Mouse (Mus musculus) embryo, embryonic 10.5 days (tissue): Measurements from ENCODE around the gene Fam160b1.

Experiments used
- DNase-seq: peaks from one replicate; pipeline ENCODE4 v3.0.0-alpha.2; 2015; ENCODE audit warnings: low spot score

Fam160b1 gene

DNA sequence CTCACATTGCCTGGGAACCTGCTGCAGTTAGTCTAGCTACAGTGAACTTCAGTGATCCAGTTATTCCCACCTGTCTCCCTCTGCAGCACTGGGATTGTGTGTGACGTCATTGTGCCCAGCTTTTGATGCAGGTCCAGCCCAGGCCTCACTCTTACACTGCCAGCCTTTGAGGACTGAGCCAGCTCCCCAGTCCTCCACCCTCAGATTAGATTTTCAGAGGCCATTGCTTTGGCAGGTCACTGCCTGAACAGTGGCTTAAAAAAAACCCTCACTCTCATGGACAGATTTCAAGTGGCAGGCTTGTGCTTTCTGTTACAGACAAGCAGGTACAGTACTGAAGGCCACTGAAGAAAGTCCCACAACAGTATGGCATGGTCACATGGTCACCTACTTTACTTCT, 15.8 kb upstream of the Fam160b1 start:
- DNase-seq = no peak

DNA sequence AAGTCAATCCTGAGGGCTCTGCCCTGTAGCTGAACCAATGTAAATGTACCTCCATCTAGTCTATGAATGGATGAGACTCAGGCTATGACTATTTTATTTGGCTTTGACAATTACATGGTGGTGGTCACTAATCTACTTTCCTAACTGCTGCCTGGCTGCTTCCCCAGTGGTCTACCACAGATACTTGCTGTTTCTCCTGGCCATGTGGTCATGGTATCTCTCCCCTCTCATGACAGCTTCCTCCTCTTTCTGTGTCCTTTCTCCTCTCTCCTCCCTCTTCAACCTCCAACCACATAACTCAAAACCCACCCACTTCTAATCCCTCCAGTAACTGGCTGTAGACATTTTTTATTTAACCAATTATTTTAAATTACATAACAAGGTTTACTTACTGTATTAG, 11.4 kb upstream of the Fam160b1 start:
- DNase-seq = no peak

DNA sequence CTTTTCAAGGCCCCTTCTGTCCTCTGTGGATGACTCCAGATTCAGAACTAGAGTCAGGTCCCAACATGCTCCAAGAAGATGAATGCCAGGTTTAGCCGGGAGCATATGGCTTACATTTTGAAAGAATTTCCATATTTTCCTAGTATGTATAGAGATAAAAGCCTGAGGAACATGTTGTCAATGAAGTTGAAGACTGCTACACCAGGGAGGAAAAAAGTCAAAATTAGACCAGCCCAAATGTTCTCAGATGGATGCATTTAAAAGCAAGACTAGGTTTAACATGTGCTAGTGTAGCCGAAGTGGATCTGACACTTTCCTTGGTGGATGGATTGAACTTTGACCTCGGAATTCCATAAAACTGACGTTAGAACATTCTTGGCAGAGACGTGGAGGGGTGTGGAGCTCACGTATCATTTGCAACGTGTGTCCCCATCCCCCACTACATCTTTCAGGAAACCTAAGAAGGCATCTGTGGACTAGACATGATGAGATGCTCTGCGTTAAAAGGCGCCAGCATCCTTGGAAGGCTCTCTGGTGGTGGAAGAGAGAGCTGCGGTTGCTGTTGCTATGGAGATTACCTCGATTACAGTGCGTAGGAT, 8.0 kb upstream of the Fam160b1 start:
- DNase-seq = no peak

DNA sequence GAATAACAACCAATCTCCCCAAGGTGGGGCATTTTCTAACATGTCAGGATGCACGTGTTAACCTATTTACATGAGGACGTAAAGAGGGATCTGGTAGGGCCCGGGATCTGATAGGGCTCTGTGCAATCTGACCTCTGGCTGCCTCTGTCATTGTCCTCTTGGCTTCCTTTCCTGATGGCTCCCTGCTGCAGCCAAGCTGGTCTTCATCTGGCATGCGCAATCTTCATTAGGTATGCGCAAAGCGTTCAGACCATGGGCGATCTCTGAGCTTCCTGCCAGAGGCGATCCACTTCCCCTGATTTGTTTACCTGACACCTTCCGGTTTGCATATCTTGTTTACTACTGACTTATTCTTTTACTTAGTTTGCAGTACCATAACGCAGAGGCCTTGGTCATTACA, 7.3 kb upstream of the Fam160b1 start:
- DNase-seq = no peak

DNA sequence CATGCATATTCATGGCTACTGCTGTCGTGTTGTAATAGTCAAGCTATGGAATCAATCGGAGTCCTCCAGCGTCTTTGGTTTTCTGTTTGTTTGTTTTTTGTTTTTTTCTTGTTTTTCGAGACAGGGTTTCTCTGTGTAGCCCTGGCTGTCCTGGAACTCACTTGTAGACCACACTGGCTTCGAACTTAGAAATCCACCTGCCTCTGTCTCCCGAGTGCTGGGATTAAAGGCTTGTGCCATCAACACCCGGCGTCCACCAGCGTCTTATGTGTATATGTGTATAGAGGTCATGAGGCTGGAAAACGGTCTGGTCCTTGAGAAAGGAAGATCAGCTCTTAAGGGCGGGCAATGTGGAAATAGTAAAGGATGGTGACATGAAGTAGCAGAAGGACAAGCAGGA, 6.4 kb upstream of the Fam160b1 start:
- no peak for DNase-seq

DNA sequence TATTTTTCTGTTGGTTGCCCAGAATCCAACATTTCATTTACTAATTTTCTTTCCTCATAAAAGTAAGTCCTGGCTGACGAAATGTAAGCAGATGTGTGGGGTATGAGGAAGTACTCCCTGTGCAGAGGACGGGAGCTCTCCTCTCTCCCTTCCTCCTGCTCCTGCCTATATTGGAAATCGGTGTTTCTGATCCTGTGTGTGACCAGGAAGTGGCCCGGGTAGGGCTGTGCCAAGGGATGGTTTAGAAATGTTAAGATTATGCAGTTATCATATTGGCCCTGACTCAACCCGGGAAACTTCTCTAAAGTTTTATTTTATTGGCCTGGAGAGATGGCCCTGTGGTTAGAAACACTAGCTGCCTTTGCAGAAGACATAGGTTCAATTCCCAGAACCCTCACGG, 5.8 kb upstream of the Fam160b1 start:
- DNase-seq = no peak

DNA sequence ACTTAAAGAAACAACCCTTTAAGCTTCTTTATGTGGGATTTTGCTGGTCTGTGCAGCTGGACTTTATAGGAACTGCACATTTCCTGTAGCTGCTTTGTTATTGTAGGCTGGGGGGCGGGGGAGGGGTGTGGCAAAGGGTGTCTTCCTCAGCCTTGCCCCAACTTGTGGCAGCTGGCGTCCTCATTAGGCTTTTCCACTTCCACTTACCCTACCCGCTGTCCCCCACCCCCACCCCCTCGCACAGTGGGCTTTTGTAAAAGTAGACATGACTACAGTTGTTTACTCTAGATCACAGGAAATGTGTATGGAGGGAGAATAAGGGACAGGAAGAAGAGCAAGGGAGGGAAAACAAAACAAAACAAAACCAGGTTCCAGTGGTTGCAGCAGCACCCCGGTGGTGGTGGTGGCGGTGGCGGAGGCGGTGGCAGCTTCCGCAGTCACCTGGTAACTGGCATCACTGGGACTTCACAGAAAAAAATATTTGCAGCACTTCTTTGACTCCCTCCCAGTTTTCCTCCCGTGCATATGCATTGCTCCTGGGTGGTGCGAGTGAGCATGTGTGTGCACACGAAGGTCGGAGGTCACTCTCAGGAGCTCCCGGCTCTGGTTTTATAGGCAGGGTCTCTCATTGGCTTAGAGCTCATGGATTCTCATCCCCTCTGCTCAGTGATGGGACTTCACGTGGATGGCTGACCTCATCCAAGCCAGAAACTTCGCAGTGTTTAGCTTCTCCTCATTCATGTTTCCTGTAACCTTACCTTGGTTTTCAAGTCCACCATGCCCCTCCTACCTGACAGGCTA, 4.8 kb upstream of the Fam160b1 start:
- DNase-seq = peak; percentile 29

DNA sequence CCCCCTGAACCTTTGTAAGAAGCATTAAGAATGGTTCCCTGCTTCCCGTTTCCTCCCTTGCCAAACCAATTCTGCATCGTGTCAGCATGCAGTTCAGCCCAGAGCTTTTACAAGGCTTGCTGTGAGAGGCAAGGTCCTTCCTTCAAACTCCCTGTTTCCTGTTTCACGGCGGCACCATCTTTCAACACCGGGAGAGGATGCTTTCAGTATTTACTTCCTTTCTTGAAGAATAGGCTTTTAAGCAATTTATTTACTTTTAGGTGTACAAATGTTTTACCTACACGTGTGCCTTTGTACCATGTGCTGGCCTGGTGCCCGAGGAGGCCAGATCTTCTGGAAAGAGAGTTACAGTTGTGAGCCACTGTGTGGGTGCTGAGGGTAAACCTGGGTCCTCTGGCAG, 4.2 kb upstream of the Fam160b1 start:
- no peak for DNase-seq

DNA sequence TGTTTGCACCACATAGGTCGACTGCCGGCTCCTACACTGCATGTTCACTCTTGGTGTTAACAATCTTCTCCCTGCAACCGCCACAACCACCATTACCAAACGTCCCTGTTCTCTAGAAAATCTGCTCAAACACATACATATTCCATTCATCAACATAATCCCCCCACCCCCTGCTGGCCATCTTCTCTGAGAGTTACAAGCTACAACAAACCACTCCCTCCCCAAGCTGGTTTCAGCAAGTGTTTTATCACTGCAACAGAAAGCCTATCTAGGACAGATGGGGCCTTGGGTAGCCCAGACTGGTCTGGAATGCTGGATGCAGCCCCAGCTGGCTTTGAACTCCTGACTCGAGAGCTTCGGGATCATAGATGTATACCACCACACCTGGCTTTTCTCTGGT, 3.2 kb upstream of the Fam160b1 start:
- no peak for DNase-seq

DNA sequence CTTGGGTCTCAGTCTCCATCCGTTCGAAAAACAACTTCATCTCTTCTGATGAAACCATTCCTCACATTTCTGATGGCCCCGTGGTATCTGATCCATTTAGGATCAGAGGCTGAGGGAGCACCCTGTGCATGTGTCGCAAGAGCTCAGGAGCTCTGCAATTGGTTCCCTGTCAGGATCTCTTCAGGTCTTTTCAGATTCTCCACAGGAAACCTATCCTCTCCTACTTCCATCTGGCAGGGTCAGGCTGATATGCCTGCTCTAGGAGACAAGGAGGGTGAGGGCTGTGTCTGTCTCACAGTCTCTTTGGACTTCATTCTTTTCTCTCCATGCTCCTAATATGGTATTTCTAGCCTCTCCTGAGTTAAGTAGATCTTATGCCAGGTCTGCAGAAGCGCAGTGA, 2.7 kb upstream of the Fam160b1 start:
- DNase-seq = no peak

DNA sequence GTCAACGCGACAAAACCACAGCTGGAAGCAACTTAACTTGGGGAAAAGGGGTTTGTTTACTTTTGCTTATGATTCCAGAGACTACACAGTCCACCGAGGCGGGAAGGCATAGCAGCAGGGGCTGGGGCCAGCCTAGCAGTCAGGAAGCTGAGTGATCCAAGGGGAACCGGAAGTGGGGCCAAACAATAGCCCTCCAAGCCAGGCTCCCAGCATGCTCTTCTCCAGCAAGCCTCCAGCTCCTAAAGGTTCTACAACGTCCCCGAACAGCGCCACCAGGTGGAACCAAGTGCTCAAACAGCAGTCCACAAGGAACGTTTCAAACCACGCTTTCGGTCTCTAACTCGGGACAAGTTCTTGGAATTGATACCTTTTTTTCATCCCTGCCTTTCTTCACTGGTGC, 2.2 kb upstream of the Fam160b1 start:
- DNase-seq = peak; percentile 32

DNA sequence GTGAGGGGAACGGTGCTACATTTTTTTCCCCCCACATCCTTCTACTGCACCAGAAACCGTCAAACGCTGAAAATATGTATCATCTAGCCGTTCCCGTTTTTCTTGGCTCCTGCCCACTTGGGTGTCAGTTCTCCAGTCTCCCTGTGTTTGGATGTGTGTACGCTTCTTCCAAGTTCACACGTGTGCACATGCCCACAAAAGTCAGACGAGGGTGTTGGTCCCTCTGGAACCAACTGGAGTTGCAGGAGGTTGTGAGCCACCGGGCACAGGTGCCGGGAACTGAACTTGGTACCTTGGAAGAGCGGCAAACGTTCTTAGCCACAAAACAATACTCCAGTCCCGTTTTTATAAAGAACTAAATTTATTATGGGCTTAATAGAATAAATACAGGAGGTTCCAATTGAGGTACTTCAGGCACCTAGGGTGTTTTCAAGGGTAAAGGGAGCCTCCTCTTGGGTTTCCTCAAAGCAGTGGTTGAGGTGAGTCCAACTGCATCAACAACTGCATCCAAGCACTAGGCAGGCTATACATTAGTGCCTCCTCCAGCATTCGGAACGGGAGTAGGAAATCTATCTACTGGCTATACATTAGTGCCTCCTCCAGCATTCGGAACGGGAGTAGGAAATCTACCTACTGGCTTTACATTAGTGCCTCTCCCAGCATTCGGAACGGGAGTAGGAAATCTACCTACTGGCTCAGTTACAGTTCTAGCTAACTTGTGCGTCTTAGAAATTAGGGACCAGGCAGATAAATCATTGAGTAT, 1.5 kb upstream of the Fam160b1 start:
- DNase-seq = no peak

DNA sequence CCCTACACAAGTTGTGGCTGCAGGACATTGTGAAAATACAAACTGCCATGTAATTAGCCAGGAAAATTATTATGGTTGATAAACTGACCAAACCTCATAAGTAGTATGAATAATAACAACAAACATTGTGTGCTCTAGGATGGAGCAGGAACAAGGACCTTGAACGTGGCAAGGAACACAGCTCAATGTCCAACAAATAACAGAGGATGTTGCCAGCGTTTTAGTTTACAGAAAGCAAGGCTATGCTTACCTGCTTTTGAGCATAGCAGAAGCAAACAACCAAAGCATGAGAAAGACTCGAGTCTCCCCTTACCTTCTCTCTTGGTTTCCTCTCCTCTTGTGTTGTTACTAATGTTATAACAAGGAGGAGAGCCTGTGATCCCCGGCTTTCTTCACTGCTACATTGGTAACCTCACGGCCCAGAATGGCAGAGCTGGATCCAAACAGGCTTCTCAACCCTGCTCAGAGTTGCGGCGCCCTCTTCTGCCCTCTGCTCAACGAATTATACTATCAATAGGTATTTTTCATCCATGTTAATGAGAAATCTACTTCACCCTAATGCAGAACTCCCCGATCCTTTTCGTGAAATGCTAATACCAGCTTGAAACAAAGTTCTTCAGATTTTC, 666 bp upstream of the Fam160b1 start:
- peak; percentile 34 for DNase-seq

DNA sequence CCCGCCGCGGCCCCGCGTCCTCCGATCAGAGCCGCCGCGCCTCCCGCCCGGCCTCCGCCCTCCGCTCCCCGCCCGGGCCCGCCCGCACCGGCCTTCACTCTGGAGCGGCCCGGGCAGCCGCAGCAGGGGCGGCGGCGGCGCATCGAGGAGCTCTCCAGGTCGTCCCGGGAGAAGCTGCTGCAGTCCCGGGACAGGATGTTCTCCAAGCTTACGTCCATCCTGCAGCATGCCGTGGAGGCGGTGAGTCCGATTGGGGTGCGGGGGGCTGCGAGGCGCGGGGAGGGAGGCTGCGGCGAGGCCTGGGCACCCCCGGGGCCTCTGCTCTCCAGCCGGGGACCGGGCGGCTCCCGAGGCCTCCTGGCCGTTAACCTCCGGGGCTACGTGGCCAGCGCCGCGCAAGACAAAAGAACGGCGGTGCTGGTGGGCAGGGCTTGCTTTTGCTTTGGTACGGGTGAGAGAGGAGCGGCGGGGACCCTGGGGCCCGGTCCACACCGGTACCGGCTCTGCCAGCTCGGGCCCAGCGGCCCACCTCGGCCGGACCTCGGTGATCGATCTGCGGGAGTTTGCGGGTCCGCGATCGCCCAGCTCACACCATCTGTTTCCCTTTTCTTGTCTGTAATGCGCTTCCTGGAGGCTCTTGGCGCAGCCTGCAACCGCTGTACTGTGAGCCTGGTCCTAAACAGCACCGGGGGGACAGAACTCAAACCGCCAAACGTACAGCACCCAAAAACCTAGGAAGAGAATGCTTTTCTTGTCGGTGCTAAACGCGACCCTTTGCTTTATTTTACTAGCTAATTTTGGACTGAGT, 855 bp downstream of the Fam160b1 start:
- DNase-seq = peak; percentile 67

DNA sequence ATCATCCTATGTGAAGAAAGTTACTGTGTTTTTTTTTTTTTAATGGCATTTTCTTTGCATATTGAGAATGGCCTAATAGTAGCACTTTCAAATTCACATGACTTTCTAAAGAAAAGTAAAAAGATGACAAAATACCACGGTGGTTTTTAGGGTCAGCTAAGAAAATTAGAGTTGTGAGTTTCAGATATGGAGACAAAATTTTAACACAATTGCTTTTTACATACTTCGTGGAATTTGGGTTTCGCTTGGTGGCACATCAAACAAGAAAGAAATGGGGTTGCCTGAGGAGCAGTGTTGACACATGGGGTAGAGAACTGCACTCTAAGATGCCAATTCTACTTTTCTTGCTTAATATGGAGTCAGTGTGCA, 1.4 kb downstream of the Fam160b1 start:
- DNase-seq = peak; percentile 33

DNA sequence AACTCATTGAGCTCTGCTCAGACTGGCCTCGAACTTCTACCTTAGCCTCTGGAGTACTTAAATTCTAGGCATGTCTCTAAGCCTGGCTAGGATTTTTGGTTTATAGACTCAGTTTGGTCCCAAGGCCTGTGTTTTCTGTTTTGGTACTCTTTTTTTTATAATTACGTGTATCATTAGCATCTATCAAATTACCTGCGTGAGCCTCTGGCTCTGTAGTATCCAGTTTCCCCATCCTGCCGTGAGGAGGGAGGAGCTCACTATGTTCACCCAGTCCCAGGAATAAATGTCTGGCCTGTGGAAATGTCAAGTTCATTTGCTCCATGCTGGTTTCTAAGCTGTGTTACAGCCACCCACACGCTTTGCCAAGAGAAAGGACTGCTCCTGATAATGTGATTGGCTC, 2.1 kb downstream of the Fam160b1 start:
- no peak for DNase-seq

DNA sequence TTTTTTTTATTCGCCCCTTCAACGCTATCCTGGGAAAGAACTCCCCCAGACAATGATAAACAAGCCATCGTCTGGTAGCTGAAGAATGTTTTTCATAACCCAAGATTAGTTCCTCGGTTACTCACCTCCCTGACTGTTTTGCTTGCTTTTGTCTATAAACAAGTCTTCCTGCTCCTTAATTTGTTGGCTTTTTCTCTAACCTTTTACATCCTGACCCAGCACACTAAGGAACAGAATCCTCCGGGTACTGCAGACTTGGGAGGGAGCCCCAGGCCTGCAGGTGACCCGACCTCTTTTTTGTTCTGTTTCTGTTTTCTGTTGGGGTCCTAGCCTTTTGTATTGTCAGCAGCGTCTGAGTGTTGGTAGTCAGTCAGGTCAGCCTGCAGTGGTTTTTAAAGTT, 2.6 kb downstream of the Fam160b1 start:
- DNase-seq = no peak

DNA sequence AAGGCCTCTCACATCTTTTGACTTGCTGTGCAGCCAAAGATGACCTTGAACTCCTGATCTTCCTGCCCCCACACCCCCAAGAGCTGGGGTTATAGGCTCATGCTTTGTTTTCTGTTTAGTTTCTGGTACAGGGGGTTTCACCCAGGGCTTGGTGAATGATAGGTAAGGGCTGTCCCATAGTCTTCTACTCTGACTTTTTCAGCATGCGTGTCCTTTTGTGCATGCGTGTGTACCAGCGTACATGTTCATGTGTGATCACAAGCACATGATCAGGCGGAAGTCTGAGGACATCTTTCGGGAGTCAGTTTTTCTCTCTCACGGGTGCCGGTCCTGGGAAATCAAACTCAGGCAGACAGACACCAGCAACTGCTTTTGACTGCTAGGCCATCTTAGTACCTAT, 3.1 kb downstream of the Fam160b1 start:
- DNase-seq = no peak

DNA sequence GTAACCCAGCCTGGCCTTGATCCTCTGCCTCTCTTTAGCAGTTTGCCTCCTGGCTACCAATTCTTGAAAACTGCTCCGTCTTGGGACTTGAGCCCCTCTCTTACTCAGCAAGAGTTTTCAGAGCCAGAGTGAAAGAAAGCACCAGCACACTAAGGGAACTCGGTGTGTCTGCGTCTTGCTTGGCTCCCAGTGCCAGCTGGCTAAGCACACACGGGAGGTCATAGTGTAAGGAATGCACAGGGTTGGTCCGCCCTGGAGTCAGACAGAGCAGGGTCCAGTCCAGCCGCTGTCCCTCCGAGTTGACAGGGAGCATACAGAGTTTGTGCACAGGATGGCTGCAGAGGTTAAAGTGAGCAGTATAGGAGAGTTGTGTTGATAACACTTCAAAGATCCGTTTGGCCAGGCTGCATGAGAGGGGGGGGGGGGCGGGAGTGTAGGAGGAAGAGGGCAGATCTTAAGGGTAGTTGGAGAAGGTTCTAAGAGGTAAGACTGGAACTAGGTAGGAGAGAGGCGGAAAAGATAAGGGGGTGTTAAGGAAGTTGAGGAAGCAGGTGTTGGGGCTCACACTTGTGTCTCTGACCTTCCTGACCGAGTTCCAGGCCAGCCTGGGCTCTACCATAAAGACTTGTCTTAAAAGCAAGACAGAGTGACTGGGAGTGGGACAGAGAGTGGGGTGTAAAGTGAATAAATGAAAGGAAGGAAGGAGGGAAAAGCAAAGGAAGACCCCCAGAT, 4.6 kb downstream of the Fam160b1 start:
- DNase-seq = peak; percentile 22

DNA sequence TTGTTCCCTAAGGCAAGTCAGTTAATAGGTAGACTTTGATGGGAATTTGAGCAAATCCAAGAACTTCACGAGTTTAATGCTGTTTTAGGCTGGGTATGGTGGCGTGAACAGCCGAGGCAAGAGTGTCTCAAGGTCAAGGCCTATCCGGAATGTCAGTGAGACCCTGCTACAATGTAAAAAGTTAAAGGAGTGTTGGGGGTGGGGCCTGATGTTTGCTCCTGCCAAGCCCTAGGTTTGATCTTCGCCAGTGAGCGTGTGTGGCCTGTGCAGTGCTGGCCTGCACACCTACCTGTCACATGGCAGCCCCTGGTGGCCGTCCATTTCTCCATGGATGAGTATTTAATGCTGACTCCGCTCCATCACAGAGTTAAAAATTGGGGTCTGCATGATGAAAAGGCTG, 5.5 kb downstream of the Fam160b1 start:
- no peak for DNase-seq

DNA sequence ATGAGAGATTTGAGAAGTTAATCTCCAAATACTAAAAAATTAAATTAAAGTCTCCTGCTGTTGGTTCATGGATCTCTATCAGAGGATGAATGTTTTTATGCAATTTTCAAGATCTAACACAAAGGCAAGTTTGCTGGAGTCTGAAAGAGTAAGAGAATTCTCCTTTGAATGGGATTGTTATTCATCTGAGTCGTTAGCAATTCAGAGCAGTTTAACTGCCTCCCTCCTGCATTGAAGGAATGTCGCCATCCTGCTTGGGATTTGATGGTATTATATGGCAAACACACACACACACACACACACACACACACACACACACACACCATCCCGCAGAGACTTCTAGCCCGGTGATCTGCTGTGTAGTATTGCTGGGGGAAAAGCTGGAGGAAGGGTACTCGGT, 6.1 kb downstream of the Fam160b1 start:
- DNase-seq = no peak
